Mouse (Mus musculus) testis, postnatal 14 days (tissue): ENCODE measurements around the gene Dync1li2.

Source experiments
- DNase-seq: peaks from one replicate; pipeline ENCODE4 v3.0.0; 2021; ENCODE audit warnings: low spot score

Gene Dync1li2

DNA sequence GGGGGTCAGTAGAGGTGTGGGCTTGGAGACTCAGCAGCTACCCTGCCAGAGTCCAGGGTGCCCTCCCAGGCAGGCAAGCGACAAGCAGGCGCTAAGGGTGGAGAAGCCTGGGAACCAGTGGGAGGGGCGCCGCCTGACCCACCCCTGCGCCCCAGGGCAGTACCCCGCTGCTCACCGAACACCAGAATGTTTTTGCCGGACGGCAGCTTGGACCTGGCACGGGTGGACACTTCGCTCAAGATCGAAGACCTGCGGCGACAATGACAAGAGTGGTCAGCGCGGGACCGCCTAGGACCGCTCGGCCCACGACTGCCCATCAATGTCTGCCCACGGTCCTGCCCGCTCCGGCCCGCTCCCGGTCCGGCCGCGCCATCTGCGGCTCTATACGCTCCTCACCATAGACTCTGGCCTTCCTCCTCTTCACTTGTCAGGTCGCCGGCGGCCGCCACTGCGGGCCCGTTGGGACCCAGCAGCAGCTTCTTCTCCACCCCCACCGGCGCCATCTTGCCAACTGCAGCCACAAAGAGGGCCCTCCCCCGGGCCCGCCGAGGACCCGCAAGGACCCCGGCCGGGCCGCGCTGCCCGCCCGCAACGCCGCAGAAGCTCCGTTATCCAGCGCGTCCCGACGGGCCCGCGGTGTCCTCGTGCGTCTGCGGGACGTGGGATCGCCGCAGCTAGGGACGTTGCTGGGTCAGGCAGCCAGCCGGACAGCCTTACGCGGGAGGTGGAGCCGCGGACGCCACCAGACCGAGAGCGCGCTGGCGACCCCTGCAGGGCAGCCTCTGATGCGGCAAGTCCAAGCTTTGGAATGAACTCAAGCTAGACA is at the start of gene Dync1li2:
TSS of gene Dync1li2 (minus strand) at position 749 of the 826 bp plus-strand sequence.
- DNase-seq = peak; percentile 88

DNA sequence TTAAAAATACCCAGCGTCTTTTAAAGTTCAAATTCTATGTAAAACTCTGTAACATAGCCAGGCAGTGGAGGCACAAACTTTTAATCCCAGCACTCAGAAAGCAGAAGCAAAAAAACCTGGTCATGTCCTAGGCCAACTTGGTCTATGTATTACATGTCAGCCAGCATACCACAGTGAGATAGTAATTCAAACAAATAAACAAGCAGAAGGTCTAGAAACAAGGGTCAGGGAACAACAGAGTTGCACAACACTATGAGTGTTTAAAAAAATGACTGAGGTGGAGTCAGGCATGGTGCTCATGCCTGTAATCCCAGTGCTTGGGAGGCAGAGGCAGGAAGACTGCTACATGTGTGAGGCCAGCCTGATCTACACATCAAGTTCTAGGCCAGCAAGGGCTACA is 36.2 kb upstream of the Dync1li2 start:
- no peak for DNase-seq

DNA sequence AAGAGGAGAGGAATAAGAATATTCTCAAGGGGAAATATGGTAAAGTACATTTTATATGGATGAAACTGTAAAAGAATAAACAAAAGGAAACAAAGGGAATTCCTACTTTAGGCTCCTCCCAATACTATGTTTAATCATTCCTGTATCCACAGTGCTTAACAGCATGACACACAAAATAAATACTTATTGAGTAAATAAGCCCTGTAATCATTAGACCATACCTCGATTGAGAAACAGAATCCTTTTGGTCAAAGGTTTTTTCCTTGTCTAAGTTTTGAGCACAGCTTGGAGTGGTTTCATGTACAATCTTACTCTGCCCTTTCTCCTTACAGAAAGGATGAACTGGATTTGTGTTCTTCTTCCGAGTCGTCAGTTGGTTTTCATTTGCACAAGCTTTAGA is 29.6 kb upstream of the Dync1li2 start:
- DNase-seq = no peak

DNA sequence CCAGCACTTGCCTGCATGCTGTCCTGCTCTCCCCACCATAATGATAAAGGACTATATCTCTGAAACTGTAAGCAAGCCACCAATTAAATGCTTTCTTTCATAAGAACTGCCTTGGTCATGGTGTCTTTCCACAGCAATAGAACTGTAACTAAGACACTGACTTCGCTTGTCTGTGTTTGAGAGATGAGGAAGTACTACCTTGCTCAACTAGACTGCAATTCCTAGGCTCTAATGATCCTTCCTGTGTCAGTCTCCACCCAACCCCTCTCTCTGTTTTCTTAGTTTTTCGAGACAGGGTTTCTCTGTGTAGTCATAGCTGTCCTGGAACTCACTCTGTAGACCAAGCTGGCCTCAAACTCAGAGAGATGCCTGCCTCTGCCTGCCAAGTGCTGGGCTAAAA is 24.6 kb upstream of the Dync1li2 start:
- DNase-seq = no peak

DNA sequence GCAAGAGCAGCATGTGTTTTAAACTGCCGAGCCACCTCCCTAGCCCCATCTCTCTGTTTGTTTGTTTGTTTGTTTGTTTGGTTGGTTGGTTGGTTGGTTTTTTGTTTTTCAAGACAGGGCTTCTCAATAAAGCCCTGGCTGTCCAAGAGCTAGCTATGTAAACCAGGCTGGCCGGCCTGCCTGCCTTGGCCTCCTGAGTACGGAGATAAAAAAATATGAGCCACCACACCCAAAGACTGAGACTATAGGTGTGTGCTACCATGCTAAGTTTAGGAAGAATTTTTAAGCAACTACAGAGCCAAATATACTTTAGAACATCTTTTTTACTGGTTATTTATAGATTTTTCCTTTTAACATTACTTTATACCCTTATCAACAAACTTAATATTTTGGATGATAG is 9.3 kb upstream of the Dync1li2 start:
- DNase-seq = no peak

DNA sequence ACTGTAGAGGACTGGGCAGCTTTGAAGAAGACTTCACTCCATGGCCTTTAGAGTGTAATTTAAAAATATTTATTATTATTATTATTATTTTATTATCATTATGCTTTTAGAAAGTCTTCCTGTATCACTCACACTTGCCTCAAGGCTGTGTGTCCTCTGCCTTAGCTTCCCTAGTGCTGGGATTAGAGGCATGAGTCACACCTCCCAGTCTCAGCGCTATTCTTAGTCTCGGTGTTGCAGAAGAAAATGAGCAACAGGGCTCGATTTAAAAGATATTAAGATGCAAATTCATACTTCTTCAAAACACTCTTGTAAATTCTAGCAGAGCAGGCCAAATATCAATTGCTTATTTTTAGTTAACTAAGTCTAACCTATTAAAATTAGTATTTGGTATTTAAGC is 5.9 kb upstream of the Dync1li2 start:
- no peak for DNase-seq

DNA sequence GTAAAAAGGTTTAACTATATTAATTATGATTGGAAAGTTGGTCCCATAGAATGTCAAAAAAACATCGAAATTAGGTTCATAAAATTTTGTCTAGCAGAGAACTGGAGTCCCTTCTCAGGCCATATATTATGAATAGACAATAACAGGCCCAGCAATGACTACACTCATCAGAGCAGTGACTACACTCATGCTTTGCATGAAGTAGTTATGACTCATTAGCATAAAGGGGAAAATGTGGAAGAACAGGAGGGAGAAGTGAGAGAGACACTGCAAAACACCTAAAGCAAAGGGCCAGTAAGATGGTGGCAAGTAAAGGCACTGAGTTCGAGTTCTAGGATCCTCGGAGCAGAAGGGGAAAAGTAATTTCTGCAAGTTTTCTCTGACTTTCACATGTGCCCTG is 3.2 kb upstream of the Dync1li2 start:
- DNase-seq = no peak

DNA sequence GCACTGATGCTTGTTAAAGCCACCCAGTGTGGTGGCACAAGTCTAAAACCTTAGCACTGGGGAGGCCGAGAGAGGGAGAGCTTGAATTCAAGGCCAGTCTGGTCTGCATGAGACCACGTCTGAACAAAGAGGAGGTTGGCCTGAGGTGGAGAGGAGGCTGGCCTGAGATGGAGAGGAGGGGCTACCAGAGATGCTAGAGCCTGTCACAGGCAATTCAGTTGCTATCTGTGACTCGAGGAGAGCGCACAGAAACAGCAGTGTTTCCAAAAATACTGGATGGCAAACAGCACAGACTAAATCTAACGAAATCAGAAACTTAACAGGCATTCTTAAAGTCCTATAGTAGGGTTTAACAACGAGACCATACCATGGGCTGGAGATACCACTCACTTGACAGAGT is 2.4 kb upstream of the Dync1li2 start:
- no peak for DNase-seq

DNA sequence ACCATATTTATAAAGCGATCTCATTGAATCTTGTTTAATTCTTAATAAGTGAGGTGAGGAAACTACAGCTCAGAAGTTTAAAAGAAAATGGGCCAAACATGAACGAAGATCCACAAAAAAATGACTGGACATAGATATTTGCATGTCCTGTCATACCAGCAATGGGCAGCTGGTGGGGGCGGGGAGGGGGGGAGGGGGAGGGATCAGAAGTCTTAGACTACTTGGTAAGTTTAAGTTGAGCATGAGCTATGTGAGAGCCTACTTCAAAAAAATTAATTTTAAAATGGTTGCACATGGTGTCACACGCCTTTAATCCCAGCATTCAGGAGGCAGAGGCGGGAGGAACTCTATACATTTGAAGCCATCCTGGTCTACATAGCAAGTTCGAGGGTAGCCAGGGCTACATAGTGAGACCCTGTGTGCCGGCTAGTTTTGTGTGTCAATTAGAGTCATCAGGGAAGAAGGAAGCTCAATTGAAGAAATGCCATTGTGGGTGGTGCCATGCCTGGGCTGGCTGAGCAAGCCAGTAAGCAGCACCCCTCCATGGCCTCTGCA is 355 bp upstream of the Dync1li2 start:
- no peak for DNase-seq

DNA sequence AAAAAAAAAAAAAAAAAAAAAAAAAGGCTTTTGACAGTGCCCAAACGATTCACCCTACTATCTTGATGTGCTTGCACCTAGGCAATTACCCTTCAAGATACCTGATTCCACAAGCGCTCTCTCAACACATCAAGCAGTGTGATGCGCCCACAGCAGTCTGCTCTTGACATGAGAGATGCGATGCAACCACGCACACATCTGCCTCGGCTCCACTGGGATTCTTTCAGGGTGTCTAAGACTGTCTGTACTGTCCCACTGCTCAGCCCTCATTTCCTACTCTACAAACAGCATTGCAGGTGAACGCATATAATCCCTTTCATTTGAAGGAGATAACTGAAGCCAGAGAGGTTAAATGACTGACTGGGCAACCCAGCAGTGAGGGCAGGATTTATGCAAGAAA is 1.2 kb downstream of the Dync1li2 start:
- DNase-seq = no peak

DNA sequence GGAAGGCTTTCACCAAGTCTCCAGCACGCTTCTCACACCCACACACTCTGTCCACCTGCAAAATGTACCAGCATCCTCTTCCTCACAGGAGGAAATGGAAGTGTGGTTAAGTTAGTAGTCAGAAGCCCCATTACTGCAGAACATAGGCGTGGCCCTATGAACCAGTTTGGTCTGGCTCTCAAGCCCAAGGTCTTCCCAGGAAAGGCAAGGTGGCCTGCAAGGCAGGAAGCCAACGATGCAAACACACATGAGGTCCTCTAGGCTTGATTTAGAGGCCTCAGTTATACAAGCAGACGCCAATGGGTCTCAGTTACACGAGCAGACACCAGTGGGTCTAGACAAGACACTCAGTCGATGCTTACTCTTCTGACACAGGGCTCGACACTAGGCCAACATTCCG is 3.4 kb downstream of the Dync1li2 start:
- no peak for DNase-seq

DNA sequence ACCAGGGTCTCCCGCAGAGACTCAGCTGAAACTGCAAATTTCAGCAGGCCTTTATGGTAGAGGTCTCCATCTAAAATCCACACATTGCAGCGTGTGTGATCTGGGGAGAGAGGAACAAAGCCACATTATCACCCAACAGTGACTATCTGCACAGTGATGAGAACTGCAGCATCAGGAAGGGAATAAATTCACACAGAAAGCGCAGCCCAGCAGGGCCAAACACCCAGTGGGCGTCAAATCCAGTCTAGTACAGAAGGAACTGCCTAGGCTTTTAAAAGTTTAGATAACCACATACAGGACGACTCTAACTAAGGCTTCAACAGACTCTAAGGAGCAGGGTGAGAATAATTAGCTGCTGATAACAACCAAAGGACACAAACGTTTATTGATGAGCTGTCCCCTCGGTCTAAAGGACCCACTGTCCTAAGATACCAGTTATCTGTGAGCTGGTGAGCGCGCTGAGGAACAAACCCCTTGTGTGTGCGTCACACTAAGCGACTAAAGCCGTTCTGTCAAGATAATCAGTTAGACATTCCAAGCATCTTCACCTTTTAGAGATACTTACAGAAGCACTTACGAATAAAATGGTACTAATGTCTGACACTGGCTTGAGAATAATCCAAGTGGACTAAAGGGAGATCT is 5.2 kb downstream of the Dync1li2 start:
- DNase-seq = no peak

DNA sequence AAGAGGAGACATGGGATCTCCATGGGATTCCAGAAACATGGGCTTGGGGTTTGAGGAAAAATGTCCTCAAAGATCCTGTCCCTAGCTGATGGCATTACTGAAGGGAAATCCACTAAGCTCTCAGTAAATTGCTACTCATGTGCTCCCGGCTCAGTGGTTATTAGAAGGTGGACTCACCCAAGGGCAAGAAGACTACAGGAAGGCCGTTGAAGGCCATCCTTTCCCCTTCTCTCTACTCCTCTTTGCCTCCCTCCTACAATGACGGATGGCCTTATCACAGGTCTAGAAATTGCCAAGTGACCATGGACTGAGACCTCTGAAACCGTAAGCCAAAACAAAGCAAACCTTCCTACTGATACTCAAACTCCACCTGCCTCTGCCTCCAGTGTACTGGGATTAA is 6.3 kb downstream of the Dync1li2 start:
- no peak for DNase-seq

DNA sequence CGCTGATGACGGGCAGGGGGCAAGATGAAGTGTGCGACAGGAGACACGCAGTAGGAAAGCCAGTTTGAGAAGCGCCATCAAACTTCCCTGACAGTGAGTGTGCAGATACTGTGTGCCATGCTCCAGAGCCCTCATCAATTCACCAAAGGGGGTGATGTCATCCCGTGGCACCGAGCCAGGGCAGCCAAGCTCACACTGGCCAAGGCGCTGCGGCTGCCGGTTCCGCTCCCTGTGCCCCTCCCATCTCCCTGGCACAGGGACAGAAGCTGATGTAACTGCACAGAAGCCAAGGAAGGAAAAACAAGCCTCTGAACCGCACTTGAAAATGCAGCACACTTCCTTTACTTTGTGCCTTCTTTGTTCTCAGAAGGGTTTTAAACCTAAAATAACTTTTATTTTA is 6.8 kb downstream of the Dync1li2 start:
- DNase-seq = peak; percentile 84

DNA sequence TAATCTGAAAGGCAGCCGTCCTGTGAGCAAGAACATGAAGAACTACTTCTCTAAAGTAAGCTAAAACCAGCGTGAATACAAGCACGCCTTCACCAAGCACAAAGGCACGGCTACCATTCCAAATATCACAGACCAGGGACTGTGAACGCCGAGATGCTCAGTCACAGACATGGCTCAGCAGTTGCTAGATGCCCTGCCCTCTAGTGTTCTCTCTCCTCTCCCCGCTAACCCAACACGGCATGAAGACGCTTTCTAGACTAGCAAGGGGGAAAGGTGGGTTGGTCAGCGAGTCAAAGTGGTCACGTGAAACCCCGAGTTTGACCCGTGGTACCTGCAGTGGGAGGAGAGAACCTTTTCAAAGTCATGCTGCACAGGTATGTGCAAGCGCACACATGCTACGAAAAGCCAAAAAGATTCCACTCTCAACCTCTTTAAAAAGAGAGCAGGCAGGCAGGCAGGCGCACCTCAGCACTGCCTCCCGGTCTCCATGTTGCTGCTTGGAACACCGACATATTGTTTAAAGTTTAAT is 8.0 kb downstream of the Dync1li2 start:
- no peak for DNase-seq

DNA sequence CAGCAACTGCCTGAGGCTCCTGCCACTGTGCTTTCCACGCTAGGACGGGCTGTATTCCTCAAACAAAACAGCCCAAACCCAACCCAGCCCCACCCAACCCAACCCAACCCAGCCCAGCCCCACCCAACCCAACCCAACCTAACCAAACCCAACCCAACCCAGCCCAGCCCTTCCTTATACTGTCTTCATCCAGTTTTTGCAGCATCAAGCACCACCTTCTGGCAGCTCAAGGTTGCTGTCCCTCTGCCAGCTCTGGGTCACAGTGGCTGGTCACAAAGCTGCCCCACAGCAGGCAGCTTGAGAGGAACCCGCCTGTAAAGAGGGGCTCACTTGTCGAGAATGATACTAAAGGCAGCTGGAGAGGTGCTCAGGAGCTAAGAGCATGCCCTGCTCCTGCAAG is 8.6 kb downstream of the Dync1li2 start:
- no peak for DNase-seq

DNA sequence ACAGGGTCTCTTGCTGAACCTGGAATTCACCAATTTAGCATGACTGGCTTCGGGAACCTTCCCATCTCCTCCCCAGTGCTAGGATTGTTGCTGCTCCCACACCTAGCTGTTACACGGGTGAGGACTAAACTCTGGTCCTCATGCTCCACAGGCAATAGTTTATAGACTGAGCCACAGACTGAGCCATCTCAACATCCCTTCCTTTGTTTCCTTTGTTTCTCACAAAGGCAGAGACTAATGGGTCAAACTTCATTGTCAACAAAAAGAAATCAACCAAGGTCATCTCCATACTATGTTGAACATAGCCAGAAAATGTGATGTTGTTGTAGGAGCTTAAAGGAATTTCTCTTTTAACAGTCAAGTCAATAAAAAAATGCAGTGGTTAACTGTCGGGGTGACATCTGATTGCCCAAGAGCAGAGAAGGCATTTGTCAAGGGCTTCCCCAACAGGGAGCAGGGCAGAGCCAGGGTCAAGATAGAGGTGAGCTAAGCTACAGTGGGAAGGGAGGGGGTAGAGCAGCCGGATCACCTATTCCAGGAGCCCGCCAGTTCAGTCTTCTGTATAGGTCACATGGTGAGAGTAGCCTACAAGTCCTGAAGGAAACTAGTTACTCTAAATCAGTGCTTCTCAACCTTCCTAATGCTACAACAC is 9.5 kb downstream of the Dync1li2 start:
- no peak for DNase-seq

DNA sequence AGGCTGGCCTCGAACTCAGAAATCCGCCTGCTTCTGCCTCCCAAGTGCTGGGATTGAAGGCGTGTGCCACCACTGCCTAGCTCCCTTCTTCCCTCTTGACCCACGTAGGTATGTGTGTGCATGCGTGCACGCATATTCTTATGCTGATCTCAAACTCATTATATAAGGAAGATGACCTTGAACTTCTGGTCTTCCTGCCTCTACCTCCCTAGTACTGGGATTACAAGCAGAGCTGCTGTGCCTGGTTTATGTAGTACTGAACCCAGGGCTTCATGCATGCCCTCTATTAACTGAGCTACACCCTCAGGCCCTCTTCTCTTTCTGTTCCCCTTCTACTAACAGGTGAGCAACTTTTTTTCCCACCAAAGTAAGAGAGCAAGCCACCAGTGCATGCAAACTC is 10.2 kb downstream of the Dync1li2 start:
- no peak for DNase-seq

DNA sequence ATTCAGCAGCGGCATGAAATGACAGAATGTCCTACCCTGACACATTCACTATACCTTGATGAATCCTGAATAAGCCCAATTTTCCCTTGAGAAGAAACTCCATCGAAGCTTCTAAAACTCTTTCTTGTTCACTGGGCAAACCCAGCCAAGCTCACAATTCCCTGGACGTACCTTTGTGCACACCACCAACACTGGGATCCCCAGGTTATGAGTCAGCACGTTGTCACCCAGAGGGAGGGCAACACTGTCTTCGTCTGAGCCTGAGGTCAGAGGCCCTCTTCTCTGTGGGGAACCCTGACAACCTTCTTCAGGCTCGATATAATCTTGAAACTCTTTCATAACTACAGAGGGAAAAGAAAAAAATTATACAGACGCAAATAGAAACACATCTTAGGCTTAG is 12.6 kb downstream of the Dync1li2 start:
- no peak for DNase-seq

DNA sequence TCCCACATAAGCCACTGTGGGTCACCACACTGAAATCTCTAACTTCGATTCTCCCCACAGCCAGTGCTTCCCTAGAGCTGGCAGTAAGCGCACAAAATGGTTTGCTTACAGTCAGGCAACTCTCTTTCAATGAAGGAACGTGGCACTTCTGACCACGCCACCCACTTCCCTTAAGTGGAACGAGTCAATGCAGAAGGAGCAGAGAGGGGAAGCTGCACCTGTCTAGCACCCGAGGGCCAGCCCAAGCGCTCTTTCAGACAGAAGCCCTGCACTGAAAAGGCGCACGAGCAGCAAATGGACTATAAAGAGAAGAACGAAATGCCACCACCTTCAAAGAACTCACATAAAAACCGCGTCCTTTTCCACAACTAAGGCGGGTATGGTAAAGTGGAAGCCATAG is 15.1 kb downstream of the Dync1li2 start:
- DNase-seq = no peak

DNA sequence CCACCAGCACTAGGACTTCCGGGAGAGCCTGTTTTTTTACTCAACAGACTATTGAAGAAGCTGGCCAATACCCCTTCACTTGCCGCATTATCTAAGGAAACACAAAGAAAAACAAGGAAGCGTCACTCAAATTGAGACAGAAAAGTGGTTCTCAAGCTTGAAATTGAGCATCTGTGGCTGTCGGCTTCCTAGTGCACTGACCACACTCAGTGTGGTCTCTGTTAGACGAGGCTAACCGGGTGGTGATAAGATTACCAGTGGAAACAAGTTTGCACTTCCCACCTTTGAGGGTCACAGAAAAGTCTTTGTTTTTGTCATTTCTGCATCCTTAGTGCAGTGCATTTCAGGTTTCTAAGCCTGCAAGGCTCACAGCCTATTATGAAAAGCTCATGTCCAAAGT is 20.5 kb downstream of the Dync1li2 start:
- DNase-seq = no peak

DNA sequence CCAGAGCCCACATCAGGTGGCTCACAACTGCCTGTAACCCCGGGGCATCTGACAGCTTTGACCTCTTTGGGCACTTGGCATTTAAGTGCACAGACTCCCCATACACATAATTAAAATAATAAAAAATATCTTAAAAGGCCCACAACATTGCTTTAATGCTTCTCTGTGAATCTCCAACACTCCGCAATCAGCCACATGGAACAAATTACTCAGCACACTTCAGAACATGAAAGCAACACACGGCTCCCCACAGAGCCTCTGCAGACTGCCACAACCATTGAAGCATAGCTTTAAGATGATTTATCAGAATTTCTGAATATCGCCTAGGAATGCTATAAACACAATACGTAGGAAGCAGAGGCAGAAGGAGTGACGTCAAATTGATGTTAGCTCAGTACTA is 26.8 kb downstream of the Dync1li2 start:
- DNase-seq = no peak

DNA sequence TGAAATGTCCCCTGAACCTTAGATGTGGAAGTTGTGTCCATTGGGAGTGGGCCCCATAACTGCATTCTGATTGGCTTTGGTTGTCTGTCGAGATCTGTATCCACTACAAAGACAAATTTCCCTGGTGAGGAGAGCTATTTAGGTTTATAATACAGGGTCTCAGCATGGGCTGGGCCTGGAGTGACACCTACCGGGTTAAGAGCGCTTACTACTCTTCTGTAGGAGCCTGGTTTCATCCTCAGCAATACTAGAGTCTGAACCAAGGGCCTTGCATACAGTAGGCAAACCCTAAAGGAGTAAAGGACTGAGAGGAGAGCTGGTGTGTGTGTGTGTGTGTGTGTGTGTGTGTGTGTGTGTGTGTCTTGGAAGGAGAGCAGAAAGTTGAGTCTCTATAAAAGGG is 28.6 kb downstream of the Dync1li2 start:
- DNase-seq = no peak
